Mouse (Mus musculus) liver, embryonic 11.5 days (tissue): ENCODE data around the gene Rcbtb1. TPM values are rescaled to one million over a fixed set of nuclear protein-coding genes. Genes with fewer than 3 reads are reported as not detected.
"Not testable (repeated sequence)": the region's sequence is repeated elsewhere in the genome, so short reads cannot be mapped to it uniquely, and the experiment has no call there.

Experiments used
- ATAC-seq: fragments of 200-750 bp; cut with Nextera tagmentation; replicated peaks from 2 replicates; pipeline ENCODE4 v1.8.0; 2017; ENCODE audit warnings: moderate number of reproducible peaks, mild to moderate bottlenecking, moderate TSS enrichment, moderate library complexity; ENCODE audit not compliant: low FRiP score
- DNase-seq: peaks from one replicate; pipeline ENCODE4 v3.0.0-alpha.2; 2017; ENCODE audit warnings: low spot score
- H3K27ac ChIP-seq: fragments of 300-500 bp; sonication (generic); 2 replicates; pipeline ENCODE4 v1.5.1; 2014; ENCODE audit warnings: mild to moderate bottlenecking, low read depth, low read length, control low read depth
- H3K27me3 ChIP-seq: fragments of 300-500 bp; sonication (generic); replicated peaks from 2 replicates; pipeline ENCODE4 v1.6.1; 2014; ENCODE audit warnings: low read length, mixed read lengths; ENCODE audit not compliant: control insufficient read depth, insufficient read depth
- H3K36me3 ChIP-seq: fragments of 300-500 bp; sonication (generic); 2 replicates; pipeline ENCODE4 v1.6.1; 2014; ENCODE audit warnings: mild to moderate bottlenecking, low read length, moderate library complexity, mixed read lengths; ENCODE audit not compliant: control insufficient read depth, insufficient read depth
- H3K4me1 ChIP-seq: fragments of 300-500 bp; sonication (generic); replicated peaks from 2 replicates; pipeline ENCODE4 v1.6.1; 2014; ENCODE audit warnings: low read length, mixed read lengths; ENCODE audit not compliant: control insufficient read depth, insufficient read depth
- H3K4me2 ChIP-seq: fragments of 300-500 bp; sonication (generic); 2 replicates; pipeline ENCODE4 v1.6.1; 2014; ENCODE audit warnings: mild to moderate bottlenecking, control low read depth, moderate library complexity
- H3K4me3 ChIP-seq: fragments of 300-500 bp; sonication (generic); 2 replicates; pipeline ENCODE4 v1.5.1; 2014; ENCODE audit warnings: low read depth, low read length, control low read depth
- H3K9ac ChIP-seq: fragments of 300-500 bp; sonication (generic); 2 replicates; pipeline ENCODE4 v1.6.1; 2014; ENCODE audit warnings: low read depth, low read length, control low read depth
- H3K9me3 ChIP-seq: fragments of 300-500 bp; sonication (generic); 2 replicates; pipeline ENCODE4 v1.6.1; 2016; ENCODE audit warnings: low read length, inconsistent platforms, mixed read lengths; ENCODE audit not compliant: control insufficient read depth
- WGBS: fragments of 180-500 bp; shearing (Covaris S2); extraction: QIAGEN DNeasy Blood & Tissue Kit; methylation state at CpG from one replicate; pipeline ENCODE4 v1.1.7; 2014; 5-methylcytosine and 5-hydroxymethylcytosine counted together
- polyA plus RNA-seq: library from polyadenylated mRNA; unstranded; fragments of >200 nt; fragmentation: Nextera tagmentation; extraction: Ambion mirVana; gene quantifications from 2 replicates; pipeline ENCODE4 v1.2.1, GENCODE M21; 2014

Rcbtb1 gene
- polyA plus RNA-seq, 1 experiment from 2014 or later = 55.5 TPM

DNA sequence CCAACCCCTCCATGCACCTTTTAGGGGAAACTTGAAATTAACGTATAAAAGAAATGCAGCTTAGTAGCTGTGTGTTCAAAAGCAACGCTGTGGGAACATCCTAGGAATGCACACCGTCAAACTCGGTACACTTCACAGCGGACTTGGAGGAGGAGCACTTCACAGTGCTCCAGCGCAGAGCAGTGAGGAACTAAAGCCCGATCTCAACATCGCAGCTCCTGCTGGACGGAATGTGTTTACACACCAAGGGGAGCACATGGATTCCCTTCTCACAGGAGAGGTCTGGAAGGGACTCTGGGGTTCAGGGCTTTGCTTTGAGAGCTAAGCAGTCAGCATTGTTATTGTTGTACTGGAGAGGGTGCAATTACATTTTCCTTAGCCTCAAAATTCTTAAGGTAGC, 32.6 kb downstream of the Rcbtb1 start:
- no peak for ATAC-seq
- Histone ChIP-seq H3K27ac (no peak overlapping the region), H3K27me3 (no peaks in the 10 kb centered on the region), H3K4me1 (no peaks in the 10 kb centered on the region), H3K36me3 (peaks cover 25% of the 10 kb centered on the region; the same call in 1 of the 2 replicates), H3K4me2 (no peak overlapping the region), H3K9me3 (no peaks in the 10 kb centered on the region), H3K4me3 (no peak overlapping the region), H3K9ac (no peak overlapping the region)
- DNase-seq = no peak
- 95% methylated on average over 9 of the region's 9 CpGs for WGBS

DNA sequence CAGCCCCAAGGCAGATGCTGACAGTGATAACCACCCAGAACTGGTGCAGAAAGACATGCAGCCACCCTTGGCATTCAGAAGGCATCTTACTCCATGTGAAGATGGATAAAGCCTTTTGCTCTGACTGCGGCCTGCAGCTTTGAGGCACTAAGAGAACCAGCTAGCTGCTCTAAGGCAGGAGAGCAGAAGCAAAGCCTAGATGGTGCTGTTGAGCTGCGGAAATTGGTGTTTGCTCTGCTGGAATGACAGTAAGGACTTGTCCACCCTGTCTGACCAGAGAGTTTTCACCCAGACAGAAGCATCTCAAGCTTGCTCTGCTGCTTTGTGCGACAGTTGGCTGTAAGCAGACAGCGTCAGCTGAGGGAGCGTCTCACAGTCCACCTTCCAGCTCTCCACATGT, 49.3 kb downstream of the Rcbtb1 start:
- H3K36me3 ChIP-seq, H3K9me3 ChIP-seq, H3K4me1 ChIP-seq, H3K27me3 ChIP-seq, DNase-seq, ATAC-seq, H3K9ac ChIP-seq, H3K4me2 ChIP-seq, H3K27ac ChIP-seq, H3K4me3 ChIP-seq: not testable (repeated sequence)
- 60% methylated on average over 5 of the region's 5 CpGs for WGBS

DNA sequence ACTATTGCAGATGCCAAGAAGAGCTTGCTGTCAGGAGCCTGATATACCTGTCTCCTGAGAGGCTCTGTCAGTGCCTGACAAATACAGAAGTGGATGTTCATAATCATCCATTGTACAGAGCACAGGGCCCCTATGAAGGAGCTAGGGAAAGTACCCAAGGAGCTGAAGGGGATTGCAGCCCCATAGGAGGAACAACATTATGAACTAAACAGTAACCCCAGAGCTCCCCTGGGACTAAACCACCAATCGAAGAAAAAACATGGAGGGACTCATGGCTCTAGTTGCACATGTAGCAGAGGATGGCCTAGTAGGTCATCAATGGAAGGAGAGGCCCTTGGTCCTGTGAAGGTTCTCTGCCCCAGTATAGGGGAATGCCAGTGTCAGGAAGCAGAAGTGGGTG, 54.9 kb downstream of the Rcbtb1 start:
- H3K4me3 ChIP-seq, H3K9me3 ChIP-seq, H3K36me3 ChIP-seq, H3K27ac ChIP-seq, H3K27me3 ChIP-seq, ATAC-seq, H3K9ac ChIP-seq, H3K4me2 ChIP-seq, DNase-seq, H3K4me1 ChIP-seq: not testable (repeated sequence)
- WGBS = 93% methylated on average over 1 of the region's 1 CpGs

DNA sequence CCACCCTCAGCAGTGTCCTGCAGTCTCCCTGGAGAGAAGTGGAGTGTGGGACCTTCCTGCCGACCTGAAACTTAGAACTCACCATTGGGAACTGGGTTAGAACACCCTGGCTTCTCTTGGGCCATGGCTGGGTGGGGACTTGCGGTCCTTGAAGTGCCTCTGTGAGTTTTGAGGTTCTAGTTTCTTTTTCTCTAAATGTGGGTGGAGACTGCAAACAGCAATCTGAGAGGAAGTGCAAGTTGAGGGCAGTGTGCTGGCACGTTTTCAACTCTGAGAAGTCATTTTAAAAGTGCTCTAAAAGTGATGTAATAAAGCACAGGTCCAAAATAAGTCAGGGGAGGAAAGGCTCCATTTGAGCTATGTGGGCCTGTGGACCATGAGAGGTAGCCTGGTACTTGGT, 59.0 kb downstream of the Rcbtb1 start, which contains the start of gene Gm6904:
Gm6904 (minus strand) TSS at position 161 of the 400 bp plus-strand sequence.
- no peak for DNase-seq
- Histone ChIP-seq H3K9me3 (no peaks in the 10 kb centered on the region), H3K4me3 (no peak within 1 kb of the TSS), H3K4me1 (no peaks in the 10 kb centered on the region), H3K9ac (no peak within 1 kb of the TSS), H3K36me3 (no peaks in the 10 kb centered on the region), H3K4me2 (no peak within 1 kb of the TSS), H3K27ac (no peak within 1 kb of the TSS), H3K27me3 (no peaks in the 10 kb centered on the region)
- WGBS = 54% methylated on average over 3 of the region's 3 CpGs
- ATAC-seq = no peak

DNA sequence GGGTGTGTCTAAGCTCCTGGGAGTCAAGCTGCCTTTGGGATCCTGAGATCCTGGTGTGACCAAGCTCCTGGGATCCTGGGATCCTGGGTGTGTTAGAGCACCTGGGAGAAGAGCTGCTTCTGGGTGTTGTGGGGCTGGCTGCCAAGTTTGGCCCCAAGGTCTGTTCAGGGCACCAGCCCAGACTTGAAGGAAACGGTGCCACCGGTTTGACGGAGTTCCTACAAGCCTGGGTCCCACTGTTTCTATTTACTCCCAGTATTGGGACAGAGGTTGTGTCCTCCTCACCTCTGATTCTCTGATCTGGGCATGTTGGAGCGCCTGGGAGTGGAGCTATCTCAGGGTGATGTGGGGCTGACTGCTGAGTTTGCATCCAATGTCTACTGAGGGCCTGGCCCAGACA, 74.0 kb downstream of the Rcbtb1 start:
- WGBS = 84% methylated on average over 4 of the region's 4 CpGs

More for the DNA sequence above, 74.0 kb downstream of the Rcbtb1 start:
- not testable (repeated sequence) for H3K9me3 ChIP-seq, H3K4me1 ChIP-seq, DNase-seq, H3K27ac ChIP-seq, H3K9ac ChIP-seq, H3K27me3 ChIP-seq, H3K4me2 ChIP-seq, H3K4me3 ChIP-seq, ATAC-seq, H3K36me3 ChIP-seq

Other genes starting within 250 kb of the Rcbtb1 start
- not detected in 2 replicates for gene 1700129C05Rik, start 58.3 kb upstream of the Rcbtb1 start, polyA plus RNA-seq
- gene Gm5142, start 22.5 kb upstream of the Rcbtb1 start, polyA plus RNA-seq = not detected in 2 replicates
- gene Gm6904, start 59.0 kb downstream of the Rcbtb1 start, polyA plus RNA-seq = not detected in 2 replicates
- 0.16 TPM in 1 of 2 replicates, not detected in the other for gene Phf11a, start 96.3 kb downstream of the Rcbtb1 start, polyA plus RNA-seq
- gene Phf11b, start 140.1 kb downstream of the Rcbtb1 start, polyA plus RNA-seq = 0.78 and 1.1 TPM in 2 replicates
- gene Phf11d, start 164.3 kb downstream of the Rcbtb1 start, polyA plus RNA-seq = 0.37 and 1.0 TPM in 2 replicates
- gene Phf11c, start 194.2 kb downstream of the Rcbtb1 start, polyA plus RNA-seq = 0.75 and 1.1 TPM in 2 replicates
- 13.0 and 13.4 TPM in 2 replicates for gene Setdb2, start 239.7 kb downstream of the Rcbtb1 start, polyA plus RNA-seq
- gene Cab39l, start 239.8 kb downstream of the Rcbtb1 start, polyA plus RNA-seq = 47.4 and 54.5 TPM in 2 replicates